In the genomic region with DNA sequence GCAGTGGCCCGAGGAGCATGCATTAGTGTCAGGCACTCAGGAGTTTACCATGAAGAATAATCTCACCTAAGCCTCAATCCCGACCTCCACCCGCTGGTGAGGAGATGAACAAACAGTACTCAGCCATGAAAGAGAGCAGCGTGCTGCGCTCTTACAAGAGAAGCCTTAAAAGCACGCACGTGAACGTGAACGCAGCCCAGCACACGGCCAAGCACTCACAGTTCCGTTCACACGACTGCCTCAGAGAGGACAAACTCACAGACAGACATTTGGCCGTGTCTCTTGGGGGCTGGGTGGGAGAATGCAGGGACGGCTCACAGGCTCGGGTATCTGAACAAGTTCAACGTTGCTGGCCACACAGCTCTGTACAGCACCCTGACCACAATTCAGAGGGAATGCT, we compare ENCODE assay signal across 13 mouse cellular contexts. TPM values are rescaled to one million over a fixed set of nuclear protein-coding genes. Genes with fewer than 3 reads are reported as not detected.
DNase-seq lines count a peak whose midpoint lies in the region; ATAC-seq and TF ChIP-seq lines count a peak whose summit lies in the region.
"Had no signal": no experiment of that assay in that cellular context is flagged by ENCODE, and none has a peak within 500 bp of the region (broad histone marks: within the 10 kb centered on the region; RNA-seq: fewer than 3 reads in every experiment).

No protein-coding gene starts in this region.

- WGBS in heart, embryonic 13.5 days = 68% methylated on average over 16 of the region's 16 CpGs
- 76% methylated on average over 16 of the region's 16 CpGs for WGBS in heart, embryonic 10.5 days
- WGBS in limb, embryonic 13.5 days = 72% methylated on average over 16 of the region's 16 CpGs
- whole genome bisulfite sequencing in stomach, postnatal 0 days = 43% methylated on average over 16 of the region's 16 CpGs

- peaks cover 12% of the 10 kb centered on the region for H3K36me3 ChIP-seq in heart, embryonic 13.5 days
- peaks cover 6% of the 10 kb centered on the region; the same call in 1 of the 2 replicates for H3K36me3 ChIP-seq in heart, embryonic 10.5 days
- H3K36me3 ChIP-seq in limb, embryonic 13.5 days = peaks cover 16% of the 10 kb centered on the region; the same call in 1 of the 2 replicates
- no peaks in the 10 kb centered on the region for H3K36me3 ChIP-seq in stomach, postnatal 0 days (ENCODE audit: control insufficient read depth, insufficient read depth, low read length)
- H3K36me3 ChIP-seq: liver, embryonic 12.5 days had no signal

- H3K4me1 ChIP-seq in heart, embryonic 13.5 days = peaks cover 76% of the 10 kb centered on the region
- peaks cover 65% of the 10 kb centered on the region for H3K4me1 ChIP-seq in heart, embryonic 10.5 days
- H3K4me1 ChIP-seq in limb, embryonic 13.5 days = peaks cover 51% of the 10 kb centered on the region
- peaks cover 8% of the 10 kb centered on the region for H3K4me1 ChIP-seq in stomach, postnatal 0 days (replicated peaks; ENCODE audit: control insufficient read depth, insufficient read depth)

- no peak overlapping the region for H3K4me2 ChIP-seq in heart, embryonic 13.5 days
- no peak overlapping the region for H3K4me2 ChIP-seq in limb, embryonic 13.5 days (replicated peaks)
- peak overlapping the region; percentile 8; the same call in 1 of the 2 replicates for H3K4me2 ChIP-seq in stomach, postnatal 0 days (replicated peaks; ENCODE audit: low read depth)
- H3K4me2 ChIP-seq: heart, embryonic 11.5 days; liver, embryonic 12.5 days had no signal

- H3K27me3 ChIP-seq in heart, embryonic 13.5 days (replicated peaks) = no peaks in the 10 kb centered on the region
- no peaks in the 10 kb centered on the region for H3K27me3 ChIP-seq in heart, embryonic 10.5 days (ENCODE audit: insufficient read depth, poor library complexity, severe bottlenecking)
- no peaks in the 10 kb centered on the region for H3K27me3 ChIP-seq in limb, embryonic 13.5 days
- H3K27me3 ChIP-seq in stomach, postnatal 0 days (ENCODE audit: control insufficient read depth, insufficient read depth, low read length) = no peaks in the 10 kb centered on the region

- DNase-seq in heart, embryonic 10.5 days (ENCODE audit: low spot score) = no peak
- peak; percentile 37 for DNase-seq in retina, postnatal 1 day
- DNase-seq in retina, embryonic 14.5 days (ENCODE audit: low spot score) = no peak
- DNase-seq in stomach, postnatal 0 days (ENCODE audit: low spot score) = no peak
- DNase-seq in adrenal gland, adult 8-10 months = no peak
- no peak for DNase-seq in adrenal gland, postnatal 36 days
- DNase-seq: adrenal gland, postnatal 25 days; cerebellum, postnatal 10 days; right cerebral cortex, postnatal 14 days had no signal

- peak overlapping the region; percentile 52 for H3K9ac ChIP-seq in heart, embryonic 13.5 days
- peak overlapping the region; percentile 32; the same call in 1 of the 2 replicates for H3K9ac ChIP-seq in limb, embryonic 13.5 days
- no peak overlapping the region for H3K9ac ChIP-seq in stomach, postnatal 0 days (ENCODE audit: low read length)
- H3K9ac ChIP-seq: liver, embryonic 12.5 days had no signal

- no peak for ATAC-seq in heart, embryonic 13.5 days (ENCODE audit: extremely low read depth, insufficient number of reproducible peaks, low FRiP score, low TSS enrichment)
- ATAC-seq in limb, embryonic 13.5 days (ENCODE audit: low FRiP score, low read depth) = no peak
- ATAC-seq in stomach, postnatal 0 days (ENCODE audit: low FRiP score, low TSS enrichment) = no peak
- ATAC-seq: liver, embryonic 12.5 days had no signal

- TF ChIP-seq CTCF in stomach, postnatal 0 days (IDR thresholded peaks at IDR 0.05; ENCODE audit: low read depth) = no peak

- no peaks in the 10 kb centered on the region for H3K9me3 ChIP-seq in heart, embryonic 13.5 days
- no peaks in the 10 kb centered on the region for H3K9me3 ChIP-seq in heart, embryonic 10.5 days
- no peaks in the 10 kb centered on the region for H3K9me3 ChIP-seq in limb, embryonic 13.5 days
- H3K9me3 ChIP-seq in stomach, postnatal 0 days (ENCODE audit: control insufficient read depth, low read length) = no peaks in the 10 kb centered on the region
- H3K9me3 ChIP-seq: liver, embryonic 12.5 days had no signal

- no peak for TF ChIP-seq EP300 in stomach, postnatal 0 days (optimal IDR thresholded peaks at IDR 0.05)

- H3K4me3 ChIP-seq in heart, embryonic 13.5 days = no peak overlapping the region
- H3K4me3 ChIP-seq in heart, embryonic 10.5 days = no peak overlapping the region
- no peak overlapping the region for H3K4me3 ChIP-seq in limb, embryonic 13.5 days
- no peak overlapping the region for H3K4me3 ChIP-seq in stomach, postnatal 0 days (ENCODE audit: low read depth, low read length)
- H3K4me3 ChIP-seq: liver, embryonic 12.5 days had no signal

- no peak overlapping the region for H3K27ac ChIP-seq in heart, embryonic 13.5 days (replicated peaks)
- H3K27ac ChIP-seq in heart, embryonic 10.5 days = no peak overlapping the region
- no peak overlapping the region for H3K27ac ChIP-seq in limb, embryonic 13.5 days
- H3K27ac ChIP-seq in stomach, postnatal 0 days (replicated peaks) = no peak overlapping the region
- H3K27ac ChIP-seq: liver, embryonic 12.5 days had no signal

RNA-seq across cellular contexts. Expression of a gene that starts 4.2 kb away (rescaled TPM):
- 7.8 and 8.7 TPM in 2 replicates for polyA plus RNA-seq in heart, embryonic 13.5 days (2015; fragmentation: Nextera tagmentation; extraction: Ambion mirVana)
- polyA plus RNA-seq in heart, embryonic 10.5 days (2016; fragmentation: Nextera tagmentation; extraction: Ambion mirVana) = 7.8 and 10.9 TPM in 2 replicates
- 18.4 and 20.1 TPM in 2 replicates for polyA plus RNA-seq in limb, embryonic 13.5 days (2015; fragmentation: Nextera tagmentation; extraction: Ambion mirVana)
- 4.5 and 5.1 TPM in 2 replicates for polyA plus RNA-seq in stomach, postnatal 0 days (2015; fragmentation: Nextera tagmentation; extraction: Ambion mirVana)
- 10 to 100 TPM; 38.8 to 62.5 (median 51.0) TPM for total RNA-seq in adrenal gland, adult 8-10 months (2022)
- total RNA-seq in adrenal gland, postnatal 36 days (2021) = 10 to 100 TPM; 43.4 to 53.4 TPM

RNA-seq across cellular contexts. Expression of a gene that starts 58.3 kb away (rescaled TPM):
- polyA plus RNA-seq in heart, embryonic 13.5 days (2015; fragmentation: Nextera tagmentation; extraction: Ambion mirVana) = 187 and 188 TPM in 2 replicates
- 167 and 170 TPM in 2 replicates for polyA plus RNA-seq in heart, embryonic 10.5 days (2016; fragmentation: Nextera tagmentation; extraction: Ambion mirVana)
- polyA plus RNA-seq in limb, embryonic 13.5 days (2015; fragmentation: Nextera tagmentation; extraction: Ambion mirVana) = 189 and 193 TPM in 2 replicates
- 262 and 274 TPM in 2 replicates for polyA plus RNA-seq in stomach, postnatal 0 days (2015; fragmentation: Nextera tagmentation; extraction: Ambion mirVana)
- 100 to 1,000 TPM; 167 to 214 (median 191) TPM for total RNA-seq in adrenal gland, adult 8-10 months (2022)
- total RNA-seq in adrenal gland, postnatal 36 days (2021) = 100 to 1,000 TPM; 179 to 206 TPM
